Mouse (Mus musculus): ENCODE results near the gene Hyal3. TPM values are rescaled to one million over a fixed set of nuclear protein-coding genes. Genes with fewer than 3 reads are reported as not detected.

Gene Hyal3
- 1 to 10 TPM; 1.1 to 1.4 TPM for total RNA-seq (2021)
- long read RNA-seq, partial matches to known transcripts, result 0 of 3 reads
- long read RNA-seq, other reads (novel, unspliced or antisense), result 2 of 3 reads

GRCm38 (mm10) chr9:107580501-107581317, at the start of gene Hyal3:
Gene Hyal3 (plus strand): TSS chr9:107580818.
- DNase-seq (ENCODE audit: low spot score in 2 of 2), result peak; percentile 88 to 93

GRCm38 (mm10) chr9:107533791-107534407, 46.7 kb upstream of the Hyal3 start, which contains the start of gene Tmem115:
Gene Tmem115 (plus strand): TSS chr9:107533945.
- DNase-seq (ENCODE audit: low spot score in 2 of 2), result peak; percentile 95 to 98

- no peak for DNase-seq (ENCODE audit: low spot score in 2 of 2)
Measured at GRCm38 (mm10) chr9:107534408-107535202, 46.0 kb upstream of the Hyal3 start.

GRCm38 (mm10) chr9:107538231-107538630, 42.4 kb upstream of the Hyal3 start:
- peak in 1 of 2 experiments; percentile 76 for DNase-seq (ENCODE audit: low spot score in 2 of 2)

GRCm38 (mm10) chr9:107538711-107539110, 41.9 kb upstream of the Hyal3 start:
- DNase-seq (ENCODE audit: low spot score in 2 of 2), result no peak

- DNase-seq (ENCODE audit: low spot score in 2 of 2), result no peak
Measured at GRCm38 (mm10) chr9:107539940-107540339, 40.7 kb upstream of the Hyal3 start.

GRCm38 (mm10) chr9:107540420-107540819, 40.2 kb upstream of the Hyal3 start:
- DNase-seq (ENCODE audit: low spot score in 2 of 2), result no peak

GRCm38 (mm10) chr9:107541005-107541404, 39.6 kb upstream of the Hyal3 start:
- no peak for DNase-seq (ENCODE audit: low spot score in 2 of 2)

GRCm38 (mm10) chr9:107541474-107542351, 38.9 kb upstream of the Hyal3 start, which contains the start of the genes Cyb561d2 and Nprl2:
Gene Cyb561d2 (minus strand): TSS chr9:107542193.
Gene Nprl2 (plus strand): TSS chr9:107542226.
- DNase-seq (ENCODE audit: low spot score in 2 of 2), result peak; percentile 93 to 95

- DNase-seq (ENCODE audit: low spot score in 2 of 2), result no peak
Measured at GRCm38 (mm10) chr9:107542352-107542686, 38.3 kb upstream of the Hyal3 start.

- DNase-seq (ENCODE audit: low spot score in 2 of 2), result no peak
Measured at GRCm38 (mm10) chr9:107542721-107543120, 37.9 kb upstream of the Hyal3 start.

GRCm38 (mm10) chr9:107543299-107543698, 37.3 kb upstream of the Hyal3 start:
- DNase-seq (ENCODE audit: low spot score in 2 of 2), result no peak

- DNase-seq (ENCODE audit: low spot score in 2 of 2), result no peak
Measured at GRCm38 (mm10) chr9:107544196-107544700, 36.4 kb upstream of the Hyal3 start.

- no peak for DNase-seq (ENCODE audit: low spot score in 2 of 2)
Measured at GRCm38 (mm10) chr9:107544729-107545128, 35.9 kb upstream of the Hyal3 start.

- no peak for DNase-seq (ENCODE audit: low spot score in 2 of 2)
Measured at GRCm38 (mm10) chr9:107545199-107545598, 35.4 kb upstream of the Hyal3 start.

GRCm38 (mm10) chr9:107545602-107546001, 35.0 kb upstream of the Hyal3 start:
- peak in 1 of 2 experiments; percentile 83 for DNase-seq (ENCODE audit: low spot score in 2 of 2)

- DNase-seq (ENCODE audit: low spot score in 2 of 2), result peak; percentile 78 to 90
Measured at GRCm38 (mm10) chr9:107547026-107547425, 33.6 kb upstream of the Hyal3 start, which contains the start of gene Zmynd10. Gene Zmynd10 (plus strand): TSS chr9:107547298.

GRCm38 (mm10) chr9:107547957-107548356, 32.7 kb upstream of the Hyal3 start:
- no peak for DNase-seq (ENCODE audit: low spot score in 2 of 2)

GRCm38 (mm10) chr9:107548820-107549219, 31.8 kb upstream of the Hyal3 start:
- no peak for DNase-seq (ENCODE audit: low spot score in 2 of 2)

Data from layer of hippocampus, adult 18-20 months (tissue).